Mouse (Mus musculus): ENCODE results near the gene Gna13. TPM values are rescaled to one million over a fixed set of nuclear protein-coding genes. Genes with fewer than 3 reads are reported as not detected.

Gene Gna13
- total and polyA plus RNA-seq, 3 experiments = 51.0 to 102 (median 56.6) TPM

- TF ChIP-seq CTCF (IDR thresholded peaks at IDR 0.05 in 2 of 3, conservative IDR thresholded peaks at IDR 0.05 in 1 of 3; ENCODE audit: control insufficient read depth in 1 of 3, insufficient read depth in 1 of 3, low read depth in 2 of 3, low read length in 3 of 3, poor library complexity in 1 of 3, severe bottlenecking in 1 of 3) (peak; percentile 52 to 97 (median 82)), ETS1 (IDR thresholded peaks at IDR 0.05; ENCODE audit: low read depth, low read length) (peak; percentile 62; the same call in 1 of the 2 replicates), TBP (IDR thresholded peaks at IDR 0.05; ENCODE audit: low read depth, low read length) (peak; percentile 67), CHD1 (IDR thresholded peaks at IDR 0.05; ENCODE audit: low read depth, low read length) (no peak), POLR2A (IDR thresholded peaks at IDR 0.05; ENCODE audit: control insufficient read depth in 1 of 2, insufficient read depth in 1 of 2, low read depth in 1 of 2, low read length in 2 of 2, poor library complexity in 1 of 2) (peak; percentile 57 to 72; a peak in 3 of 4 replicates)
Observed at GRCm38 (mm10) chr11:109425392-109426271, 63.0 kb downstream of the Gna13 start, which contains the start of gene Amz2 (continued).

DNA sequence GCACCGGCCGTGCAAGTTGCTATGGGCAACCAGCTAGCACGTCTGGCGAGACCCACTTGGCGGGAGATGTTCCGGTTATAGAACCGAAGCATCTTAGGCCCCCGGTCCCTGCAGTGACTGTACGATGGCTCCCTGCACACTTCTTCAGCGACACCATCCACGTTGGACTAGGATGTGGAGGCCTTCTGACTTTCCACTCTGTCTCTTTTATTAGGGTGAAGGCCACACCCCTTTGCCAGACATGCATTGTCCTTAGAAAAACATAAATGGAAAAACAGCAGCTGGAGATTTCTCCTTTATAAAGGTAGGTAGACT is 63.6 kb downstream of the Gna13 start:
- no peak for DNase-seq (ENCODE audit: low read depth, low spot score)
- peak overlapping the region; percentile 82 to 89 for H3K4me3 ChIP-seq (ENCODE audit: control insufficient read depth in 1 of 2, insufficient read depth in 1 of 2, low read depth in 2 of 2, low read length in 2 of 2)
- peaks cover 4 to 11% of the 10 kb centered on the region in 2 experiments for H3K4me1 ChIP-seq (ENCODE audit: control insufficient read depth in 1 of 2, insufficient read depth in 2 of 2, low read length in 2 of 2)
- TF ChIP-seq SIN3A (IDR thresholded peaks at IDR 0.05; ENCODE audit: low read length) (peak; percentile 81; the same call in 1 of the 2 replicates), SMC3 (IDR thresholded peaks at IDR 0.05; ENCODE audit: low read depth, low read length) (no peak; the same call in 1 of the 2 replicates), JUND (IDR thresholded peaks at IDR 0.05; ENCODE audit: low read depth, low read length) (no peak), TCF12 (IDR thresholded peaks at IDR 0.05; ENCODE audit: low read depth, low read length) (no peak), EP300 (IDR thresholded peaks at IDR 0.05; ENCODE audit: low read depth in 1 of 2, low read length in 2 of 2) (no peak), BHLHE40 (IDR thresholded peaks at IDR 0.05; ENCODE audit: borderline replicate concordance, low read depth, low read length) (no peak), CHD2 (IDR thresholded peaks at IDR 0.05; ENCODE audit: low read length) (no peak), MAZ (IDR thresholded peaks at IDR 0.05; ENCODE audit: low read depth, low read length) (no peak), ZMIZ1 (IDR thresholded peaks at IDR 0.05; ENCODE audit: low read depth, low read length) (no peak), KAT2A (conservative IDR thresholded peaks at IDR 0.05; ENCODE audit: low read depth, low read length) (no peak), TBP (IDR thresholded peaks at IDR 0.05; ENCODE audit: low read depth, low read length) (no peak; the same call in 1 of the 2 replicates), ELF1 (IDR thresholded peaks at IDR 0.05; ENCODE audit: low read depth, low read length) (no peak), MYB (IDR thresholded peaks at IDR 0.05; ENCODE audit: low read depth, low read length) (no peak), RAD21 (IDR thresholded peaks at IDR 0.05; ENCODE audit: low read depth, low read length) (no peak), MXI1 (IDR thresholded peaks at IDR 0.05; ENCODE audit: low read depth, low read length) (peak; percentile 53), RCOR1 (IDR thresholded peaks at IDR 0.05; ENCODE audit: low read depth, low read length) (no peak)
- H3K79me2 ChIP-seq (ENCODE audit: control insufficient read depth, insufficient read depth, low read length, poor library complexity) = peaks cover 5% of the 10 kb centered on the region; the same call in 1 of the 2 replicates
- peak overlapping the region; percentile 72 for H3K9ac ChIP-seq (ENCODE audit: control insufficient read depth, low read depth, low read length, poor library complexity, severe bottlenecking)
- peak overlapping the region; percentile 84 for H3K27ac ChIP-seq (ENCODE audit: control insufficient read depth, low read depth, low read length)
- no peaks in the 10 kb centered on the region for H3K9me3 ChIP-seq (replicated peaks; ENCODE audit: insufficient read depth, low read length)
- H3K27me3 ChIP-seq (ENCODE audit: control insufficient read depth in 1 of 2, insufficient read depth in 2 of 2, low read length in 2 of 2) = no peaks in the 10 kb centered on the region
- peaks cover 6 to 10% of the 10 kb centered on the region in 2 experiments for H3K36me3 ChIP-seq (ENCODE audit: control insufficient read depth in 1 of 2, insufficient read depth in 2 of 2, low read length in 2 of 2)

Measured in MEL (cell line).